Mouse (Mus musculus) cerebellum, adult 11 months (tissue): Measurements from ENCODE around the gene Sash3.

ENCODE experiments used
- DNase-seq: peaks from one replicate; pipeline ENCODE4 v3.0.0; 2022

The Sash3 gene

DNA sequence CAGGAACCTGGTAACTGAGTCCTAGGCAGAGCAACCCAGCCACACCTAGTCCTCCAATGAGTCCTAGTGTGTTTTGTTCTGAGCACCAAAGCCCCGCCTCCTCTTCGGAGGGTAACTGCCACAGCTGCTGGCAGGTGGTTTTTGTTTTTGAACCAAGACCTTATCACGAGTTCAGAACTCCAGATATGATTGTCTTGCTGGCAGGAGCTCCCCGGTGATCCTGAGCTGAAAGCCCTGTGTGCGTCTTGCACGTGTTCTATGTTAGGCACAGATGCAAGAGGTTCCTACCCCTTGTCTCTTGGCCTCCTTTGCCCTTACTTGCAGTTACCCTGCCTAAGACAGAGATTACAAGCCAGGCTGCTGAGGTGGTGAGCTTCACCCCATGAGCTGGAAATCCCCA is 4.8 kb upstream of the Sash3 start:
- DNase-seq: no peak

DNA sequence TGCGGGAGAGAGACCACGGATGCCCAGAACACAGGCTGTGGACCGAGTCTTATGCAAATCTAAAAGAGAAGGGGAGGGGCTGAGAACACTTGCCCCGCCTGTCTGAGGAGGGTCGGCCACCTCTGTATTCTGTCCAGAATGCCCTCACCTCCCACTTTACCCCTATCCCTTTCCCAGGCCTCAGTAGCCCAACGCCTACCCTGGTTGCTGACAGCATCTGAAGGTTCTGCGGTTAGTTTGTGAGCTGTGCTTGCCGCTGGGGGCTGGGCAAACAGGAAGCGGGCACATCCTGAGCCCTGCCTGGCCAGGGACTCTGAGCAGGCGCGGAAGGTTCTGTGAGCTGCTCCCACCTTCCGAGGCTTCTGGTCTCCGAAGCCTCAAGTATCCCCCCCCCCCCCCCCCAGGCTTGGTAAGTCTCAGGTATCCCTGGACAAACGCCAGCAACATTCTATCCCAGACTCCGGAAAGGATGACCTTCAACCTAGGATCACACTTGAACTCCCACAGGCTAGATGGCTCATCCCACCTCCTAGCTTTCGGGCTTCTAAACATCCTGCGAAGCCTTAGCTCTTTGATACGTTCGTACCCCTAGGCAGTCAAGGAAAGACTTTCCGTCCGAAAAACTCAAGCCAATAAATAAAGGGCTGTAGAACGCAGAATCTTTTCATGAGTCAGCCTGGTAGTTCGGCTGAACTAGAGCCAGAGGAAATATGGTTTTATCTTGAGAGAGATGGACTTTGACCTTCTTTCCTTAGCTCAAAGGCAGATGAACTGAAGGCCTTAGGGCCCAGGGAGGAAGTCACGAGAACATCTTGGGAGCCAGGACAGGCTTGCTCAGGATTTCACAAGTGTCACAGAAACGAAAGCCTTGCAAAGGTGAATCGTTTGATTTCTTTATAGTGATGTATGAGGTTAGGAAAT is 2.6 kb upstream of the Sash3 start:
- DNase-seq: no peak

DNA sequence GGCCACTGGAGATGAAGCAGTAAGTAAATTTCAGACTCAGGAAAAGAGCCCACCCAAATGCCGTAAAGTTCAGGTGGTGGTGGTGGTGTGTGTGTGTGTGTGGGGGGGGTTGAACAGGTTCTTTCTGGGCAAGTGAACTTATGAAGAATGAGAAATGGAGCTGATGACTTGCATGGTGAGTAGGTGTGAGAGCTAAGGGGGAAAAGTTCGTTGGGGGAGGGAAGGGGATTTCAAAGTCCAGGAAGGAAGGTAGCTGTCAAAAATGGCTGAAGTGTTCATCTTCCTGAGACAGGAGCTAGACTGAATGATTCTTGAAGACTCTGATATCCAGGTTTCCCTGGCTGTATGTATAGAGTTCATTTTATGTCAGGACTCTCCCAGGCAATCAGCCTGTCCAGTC is 990 bp downstream of the Sash3 start:
- no peak for DNase-seq

DNA sequence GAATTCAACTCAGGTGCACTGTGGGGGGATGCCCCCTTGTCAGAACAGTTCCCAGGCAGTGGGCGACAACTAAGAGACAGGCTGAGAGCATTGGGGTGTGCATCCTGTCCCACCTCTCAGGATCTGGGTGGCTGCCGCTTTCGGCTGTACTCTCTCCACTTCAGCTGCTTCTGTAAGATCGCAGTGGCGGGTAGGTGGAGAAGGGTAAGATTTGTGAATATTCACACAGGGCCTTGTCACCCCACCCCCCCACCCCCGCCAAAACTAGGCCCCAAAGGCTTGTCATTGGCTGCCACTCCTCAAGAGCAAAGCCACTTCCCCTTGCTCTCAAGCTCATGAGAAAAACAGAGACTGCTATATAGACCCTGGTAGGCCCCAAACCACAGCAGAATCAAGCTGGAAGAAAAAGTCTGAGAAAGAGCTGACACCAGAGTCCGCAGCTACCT is 1.5 kb downstream of the Sash3 start:
- no peak for DNase-seq

DNA sequence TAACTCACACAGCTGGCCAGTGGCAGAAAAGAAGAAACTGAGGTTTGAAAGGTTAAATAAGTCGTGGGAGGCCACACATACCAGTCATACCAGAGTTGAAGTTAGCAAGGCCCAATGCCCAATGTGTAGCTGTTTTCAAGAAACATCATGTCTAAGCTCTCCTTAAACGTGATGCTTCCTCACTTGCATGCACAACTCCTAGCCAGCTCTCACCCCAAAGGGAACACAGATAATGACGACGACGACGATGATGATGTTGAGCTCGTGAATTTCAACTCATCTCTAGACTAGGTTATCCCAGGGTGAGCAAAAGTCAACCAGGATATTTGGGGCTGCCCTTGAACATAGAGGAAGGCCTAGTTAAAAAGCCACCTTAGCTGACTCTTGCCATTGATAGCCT is 5.9 kb downstream of the Sash3 start:
- DNase-seq: no peak

DNA sequence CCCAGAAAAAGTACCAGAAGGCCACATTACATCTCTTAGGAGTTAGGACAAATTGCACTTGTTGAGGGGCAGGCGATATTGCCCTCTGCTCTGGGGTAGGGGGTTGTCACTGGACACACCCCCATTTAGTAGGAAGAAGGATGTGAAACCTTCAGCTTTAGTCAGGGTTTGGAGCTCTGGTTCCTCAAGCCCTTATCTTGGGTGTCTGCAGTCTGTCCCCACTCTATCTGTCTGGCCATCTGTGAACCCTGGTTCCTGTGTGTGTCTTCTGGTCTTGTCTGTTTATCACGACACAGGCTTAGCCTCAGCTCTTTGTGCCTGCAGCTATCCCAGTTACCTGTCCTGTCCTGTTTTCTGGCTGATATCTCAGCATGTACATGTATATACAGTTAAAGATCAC is 7.2 kb downstream of the Sash3 start:
- no peak for DNase-seq

DNA sequence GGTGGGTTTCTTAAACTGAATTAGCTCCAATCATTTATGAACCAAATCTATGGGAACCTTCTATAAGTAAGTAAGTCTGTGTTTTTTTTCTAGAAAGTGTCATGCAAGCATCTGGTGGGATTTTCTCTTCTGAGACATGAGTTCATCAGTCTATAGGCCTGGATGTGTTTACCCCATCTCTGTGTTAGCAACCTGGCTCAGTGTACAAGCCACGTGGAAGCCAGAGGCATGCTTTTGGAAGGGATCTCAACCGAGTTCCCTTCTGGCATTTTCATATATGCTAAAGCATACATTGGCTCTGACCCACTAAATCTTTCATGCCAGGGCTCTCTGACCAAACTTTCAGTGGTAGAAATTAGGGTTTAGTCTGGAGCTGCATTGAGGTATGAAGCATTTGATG is 7.7 kb downstream of the Sash3 start:
- DNase-seq: no peak

DNA sequence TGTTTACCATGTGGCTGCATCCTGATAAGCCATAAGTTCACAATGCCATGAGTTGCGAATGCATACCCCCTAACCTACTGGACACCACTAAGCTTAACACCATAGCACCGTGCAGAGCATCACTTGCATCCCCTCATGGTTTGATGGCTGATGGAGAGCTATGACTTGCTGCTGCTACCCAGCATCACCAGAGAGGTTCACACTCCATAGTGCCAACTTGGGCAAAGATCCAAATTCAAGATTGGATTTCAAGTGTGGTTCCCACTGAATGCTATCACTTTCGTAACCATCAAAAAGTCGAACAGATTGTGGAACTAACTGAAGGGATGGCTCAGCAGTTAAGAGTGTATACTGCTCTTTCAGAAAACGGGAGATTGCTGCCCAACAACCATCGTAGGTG is 9.3 kb downstream of the Sash3 start:
- no peak for DNase-seq

DNA sequence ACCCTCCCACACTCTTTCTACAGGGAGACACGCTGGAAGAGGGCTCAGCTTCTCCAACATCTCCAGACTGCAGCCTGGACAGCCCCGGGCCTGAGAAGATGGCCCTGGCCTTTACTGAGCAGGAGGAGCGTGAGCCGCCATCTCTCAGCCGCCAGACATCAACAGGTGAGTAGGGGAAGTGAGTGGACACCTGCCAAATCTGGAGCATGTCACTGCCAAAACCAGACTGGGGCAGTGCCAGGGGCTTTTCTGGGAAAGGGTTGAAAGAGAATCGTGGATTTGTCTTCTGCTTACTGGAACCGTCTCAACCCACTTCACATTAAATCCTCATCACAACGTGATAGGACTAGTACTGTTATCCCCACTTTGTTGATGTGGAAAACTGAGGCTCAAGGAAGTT is 11.2 kb downstream of the Sash3 start:
- no peak for DNase-seq

DNA sequence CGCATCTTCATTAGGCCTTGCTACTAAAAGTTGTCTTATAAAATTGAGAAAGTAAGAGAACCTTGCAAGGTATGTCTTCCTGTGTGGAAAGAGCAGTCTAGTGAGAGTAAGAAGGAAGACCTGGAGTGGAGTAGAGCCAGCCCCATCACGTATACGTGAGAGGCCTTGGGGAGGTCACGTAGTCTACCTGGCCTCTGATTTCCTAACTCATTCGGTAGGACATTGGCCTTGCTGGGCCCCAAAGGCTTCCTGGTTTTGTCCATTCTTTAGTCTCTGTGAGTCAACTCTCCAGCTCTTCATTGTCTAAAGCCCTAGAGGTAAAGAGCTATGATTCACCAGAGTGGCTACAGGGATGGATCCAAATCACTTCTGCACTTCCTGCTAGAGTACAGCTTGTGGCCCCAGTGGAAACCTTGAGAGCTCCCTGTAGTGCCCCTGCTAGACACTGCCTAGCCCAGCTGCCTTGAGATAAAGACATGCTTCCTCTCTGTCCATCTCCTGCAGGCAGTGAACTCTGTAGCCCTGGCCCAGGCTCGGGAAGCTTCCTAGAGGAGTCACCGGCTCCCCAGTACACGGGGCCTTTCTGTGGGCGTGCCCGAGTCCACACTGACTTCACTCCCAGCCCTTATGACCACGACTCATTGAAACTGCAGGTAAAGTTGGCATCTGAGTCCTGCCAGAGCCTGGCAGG is 12.1 kb downstream of the Sash3 start:
- DNase-seq: no peak

DNA sequence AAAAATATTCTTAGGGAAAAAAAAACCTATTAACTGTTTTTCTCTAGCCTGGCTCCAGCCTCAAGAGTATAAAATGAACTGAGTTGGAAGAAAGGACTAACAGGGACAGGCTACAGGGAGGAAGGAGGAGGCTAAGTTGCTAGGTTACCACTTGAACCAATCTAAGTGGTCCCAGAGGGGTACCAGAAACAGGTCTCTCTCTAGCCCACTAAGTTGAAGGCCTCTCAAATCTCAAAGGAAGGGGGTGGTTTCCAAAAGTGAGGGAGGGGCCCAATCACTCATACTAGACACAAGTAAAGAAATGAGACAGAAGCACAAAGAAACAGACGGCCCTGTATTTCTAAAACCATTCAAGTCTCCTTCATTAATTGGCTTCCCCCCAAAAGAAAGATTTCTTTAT is 23.7 kb downstream of the Sash3 start:
- DNase-seq: no peak

DNA sequence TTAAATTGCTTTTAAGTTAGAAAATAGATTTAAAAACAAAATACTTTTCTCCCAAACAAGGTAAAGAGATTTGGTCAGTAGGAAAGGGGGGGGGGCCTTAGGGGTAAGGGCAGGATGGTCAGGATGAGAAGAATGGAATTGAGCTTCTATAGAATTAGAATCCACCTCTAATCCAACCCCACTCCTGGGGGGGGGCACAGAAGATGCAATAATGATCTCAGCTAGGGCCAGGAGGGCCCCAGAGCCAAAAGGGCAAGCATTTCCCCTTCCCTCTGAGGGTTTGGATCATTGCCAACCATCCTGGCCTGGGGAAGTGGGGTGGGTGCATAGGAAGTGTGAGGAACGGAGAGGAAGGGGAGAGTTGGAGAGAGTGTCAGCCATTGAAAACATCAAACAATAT is 24.1 kb downstream of the Sash3 start:
- DNase-seq: no peak

DNA sequence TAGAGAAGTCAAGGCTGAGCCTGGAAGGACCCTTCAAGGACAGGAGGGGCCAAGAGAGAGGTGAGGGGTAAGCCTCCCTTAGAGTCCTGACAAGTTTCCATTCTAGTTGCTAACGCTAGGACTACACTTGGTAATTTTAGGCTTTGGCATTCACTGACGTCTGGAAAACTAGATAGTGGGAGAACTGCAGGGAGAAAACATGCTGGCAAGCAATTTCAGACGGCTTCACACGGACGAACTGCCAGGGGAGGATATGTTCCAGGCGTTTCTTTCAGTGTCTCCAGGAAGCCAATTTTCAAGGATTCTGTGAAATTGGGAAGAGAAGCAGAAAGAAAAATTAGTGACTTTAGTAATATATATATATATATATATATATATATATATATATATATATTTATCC is 35.6 kb downstream of the Sash3 start:
- no peak for DNase-seq

DNA sequence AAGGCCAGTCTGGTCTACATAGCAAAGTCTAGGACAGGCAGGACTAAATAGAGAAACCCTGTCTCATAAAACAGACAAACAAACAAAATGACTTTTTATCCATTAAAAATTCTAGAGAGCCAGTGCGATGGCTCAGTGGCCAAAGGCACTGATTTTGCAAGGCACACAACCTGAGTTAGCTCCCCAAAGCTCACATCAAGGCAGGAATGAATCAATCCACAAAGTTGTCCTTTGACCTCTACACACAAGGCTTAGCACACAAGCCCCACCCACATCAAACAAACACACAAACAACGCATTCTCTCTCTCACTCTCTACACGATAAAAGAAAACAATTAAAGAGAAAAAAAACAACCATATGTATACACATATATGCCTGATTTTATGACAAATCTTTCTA is 38.5 kb downstream of the Sash3 start:
- DNase-seq: no peak

DNA sequence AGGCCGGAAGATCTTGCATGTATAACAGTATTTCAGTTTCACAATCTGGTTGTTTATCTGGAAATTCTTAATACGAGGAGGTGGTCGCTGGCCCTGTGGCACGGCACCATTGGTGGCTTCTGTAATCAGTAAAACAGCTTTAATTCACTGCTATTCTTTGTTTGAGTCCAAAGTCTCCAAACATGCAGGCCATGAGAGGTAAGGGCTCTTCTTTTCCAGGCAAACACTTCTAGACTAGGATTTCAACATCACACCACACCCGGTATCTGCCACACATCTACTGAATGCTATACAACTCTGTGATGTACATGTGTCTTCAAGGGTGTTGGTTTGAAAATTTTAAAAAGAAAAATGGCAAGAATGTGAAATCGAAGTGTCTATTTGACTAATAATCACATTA is 45.0 kb downstream of the Sash3 start:
- no peak for DNase-seq

DNA sequence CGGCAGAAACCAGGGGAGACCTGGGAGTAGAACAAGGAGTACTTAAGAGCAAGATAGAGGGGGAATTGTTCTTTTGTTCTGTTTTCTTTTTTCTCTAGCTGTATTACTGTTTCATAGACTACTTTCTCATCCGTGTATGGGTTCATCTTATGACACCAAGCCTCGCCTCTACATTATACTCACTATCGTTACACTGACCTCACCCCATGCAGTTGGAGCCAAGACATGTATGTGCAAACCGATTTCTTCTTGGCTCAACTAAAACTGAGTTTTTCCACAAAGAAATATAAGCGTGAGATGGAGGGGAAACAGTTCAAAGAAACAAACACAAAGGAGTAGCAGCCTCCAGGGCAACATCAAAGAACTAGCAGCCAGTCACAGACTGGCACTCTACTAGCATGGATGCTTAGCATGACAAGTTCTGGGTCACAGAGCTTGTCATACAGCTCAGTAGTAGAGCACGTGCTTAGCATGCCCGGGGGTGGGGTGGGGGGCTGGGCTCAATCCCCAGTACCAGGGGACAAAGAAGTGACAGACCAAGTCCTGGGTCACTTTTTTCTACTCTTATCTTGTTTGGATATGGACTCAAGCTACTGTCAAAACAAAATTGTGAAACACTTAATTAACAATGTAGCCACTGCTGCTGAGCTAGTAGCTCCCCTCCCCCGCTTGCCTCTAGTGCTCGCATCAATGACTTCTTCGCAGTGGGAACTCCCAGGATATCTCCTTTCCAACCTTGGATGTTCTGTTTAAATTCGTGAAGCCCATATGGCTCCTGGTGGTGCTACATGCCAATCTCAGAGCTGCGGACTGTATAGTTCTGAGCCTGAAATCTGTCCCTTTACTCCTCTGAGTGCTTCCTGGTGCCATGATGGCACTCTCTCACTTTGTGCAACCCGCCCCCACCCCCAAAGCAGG is 47.3 kb downstream of the Sash3 start:
- DNase-seq: no peak

DNA sequence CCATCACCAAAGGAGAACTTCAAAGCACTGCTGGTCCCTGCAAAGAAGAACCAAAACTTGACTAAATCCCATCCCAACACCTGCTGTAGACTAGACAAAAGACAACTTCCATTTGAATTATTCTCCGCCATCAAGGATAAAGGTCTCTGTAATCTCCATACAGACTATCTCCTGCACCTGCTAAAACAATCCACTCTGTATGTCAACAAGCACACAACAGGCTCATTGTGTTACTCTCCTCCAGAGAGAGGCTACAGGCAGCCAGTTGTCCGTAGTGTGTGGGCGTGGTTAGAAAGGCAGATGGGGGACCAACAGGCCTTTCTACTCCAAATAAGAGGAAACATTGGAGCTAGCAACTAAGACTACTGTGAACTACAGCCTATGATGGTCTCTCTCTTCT is 51.6 kb downstream of the Sash3 start:
- no peak for DNase-seq

DNA sequence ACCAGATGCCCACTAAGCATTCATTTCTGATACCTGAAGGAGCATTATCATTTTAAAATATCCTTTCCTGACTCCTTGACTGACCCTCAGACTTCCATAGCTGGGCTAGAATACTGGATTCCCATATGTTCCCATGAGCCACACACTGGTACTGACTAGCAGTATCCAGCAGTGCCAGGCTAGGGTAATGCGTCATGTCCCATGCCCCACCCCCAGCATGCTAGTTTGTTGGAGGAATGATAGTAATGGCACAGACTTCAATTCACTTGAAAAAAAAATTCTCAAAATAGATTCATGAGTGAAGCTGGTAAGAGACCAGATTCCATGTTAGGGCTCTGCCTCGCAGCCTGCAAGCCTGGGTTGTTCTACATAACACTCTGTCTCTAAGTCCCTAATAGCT is 52.8 kb downstream of the Sash3 start:
- no peak for DNase-seq

DNA sequence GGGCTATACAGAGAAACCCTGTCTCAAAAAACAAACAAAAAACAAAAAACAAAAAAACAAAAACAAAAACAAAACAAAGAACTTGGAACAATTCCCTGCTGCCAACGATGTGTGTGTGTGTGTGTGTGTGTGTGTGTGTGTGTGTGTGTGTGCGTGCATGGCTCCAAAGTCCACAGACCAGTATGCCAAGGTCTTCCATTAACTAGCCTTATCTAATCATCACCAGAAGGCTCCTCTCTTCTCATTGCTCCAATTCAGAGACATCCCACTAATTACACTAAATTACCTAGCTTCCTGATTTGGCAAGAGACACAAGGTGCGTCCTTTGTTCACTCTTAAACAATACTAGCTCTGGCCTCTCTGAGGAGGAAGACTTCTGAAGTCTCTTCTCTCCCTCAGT is 54.5 kb downstream of the Sash3 start:
- DNase-seq: no peak

DNA sequence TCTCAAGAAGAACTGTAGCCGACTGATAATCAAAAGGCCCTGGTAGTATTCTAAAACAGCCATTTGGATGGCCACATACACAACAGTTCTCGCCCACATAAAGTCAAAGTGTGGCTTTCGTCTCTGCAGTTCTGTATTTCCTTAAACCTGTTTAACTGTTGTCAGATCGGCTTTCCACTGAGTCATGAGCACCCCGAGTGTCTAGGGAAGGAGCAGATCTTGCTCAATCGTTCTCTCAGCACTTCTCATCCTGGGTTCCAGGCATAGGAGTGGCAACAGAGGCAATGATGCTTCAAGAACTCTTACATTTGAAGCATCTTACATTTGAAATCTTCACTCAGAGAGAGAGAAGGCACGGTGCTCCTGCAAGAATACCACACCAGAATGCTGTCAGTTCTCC is 55.7 kb downstream of the Sash3 start:
- DNase-seq: no peak

DNA sequence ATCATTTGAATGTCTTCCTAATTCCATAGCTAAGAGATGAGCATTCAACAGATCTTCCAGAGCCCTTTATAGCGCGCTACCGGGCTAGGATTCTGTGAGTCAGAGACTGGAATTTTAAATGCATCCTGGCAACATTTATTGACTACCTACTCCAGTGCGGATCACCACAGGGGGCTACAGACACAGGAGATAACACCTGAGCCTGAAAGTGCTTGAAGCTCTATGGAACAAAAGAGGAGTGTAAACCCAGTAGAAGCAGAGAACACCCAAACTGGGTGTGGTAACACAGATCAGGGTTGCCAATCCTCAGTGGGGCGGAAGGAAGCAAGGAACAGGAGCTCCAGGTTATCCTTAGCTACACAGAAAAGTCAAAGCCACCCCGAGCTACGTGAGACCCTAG is 56.2 kb downstream of the Sash3 start:
- DNase-seq: no peak

DNA sequence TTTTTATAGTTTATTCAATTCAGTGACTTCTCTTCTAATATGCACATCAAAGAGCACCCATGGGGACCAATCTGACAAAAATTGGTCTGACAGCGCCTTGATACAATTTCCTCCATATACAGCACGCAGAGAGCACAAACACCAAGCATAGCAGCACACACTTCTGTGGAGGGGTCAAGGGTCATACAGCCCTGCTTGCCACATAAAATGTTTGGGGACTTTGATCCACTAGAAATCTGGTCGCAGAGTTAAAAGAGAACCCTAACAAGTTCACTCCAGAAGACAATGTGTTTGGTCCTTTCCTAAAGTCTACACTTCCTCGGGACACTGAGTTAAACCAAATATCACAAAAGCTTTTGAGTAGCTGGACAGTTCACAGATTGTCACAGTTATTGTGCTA is 56.8 kb downstream of the Sash3 start:
- DNase-seq: no peak

DNA sequence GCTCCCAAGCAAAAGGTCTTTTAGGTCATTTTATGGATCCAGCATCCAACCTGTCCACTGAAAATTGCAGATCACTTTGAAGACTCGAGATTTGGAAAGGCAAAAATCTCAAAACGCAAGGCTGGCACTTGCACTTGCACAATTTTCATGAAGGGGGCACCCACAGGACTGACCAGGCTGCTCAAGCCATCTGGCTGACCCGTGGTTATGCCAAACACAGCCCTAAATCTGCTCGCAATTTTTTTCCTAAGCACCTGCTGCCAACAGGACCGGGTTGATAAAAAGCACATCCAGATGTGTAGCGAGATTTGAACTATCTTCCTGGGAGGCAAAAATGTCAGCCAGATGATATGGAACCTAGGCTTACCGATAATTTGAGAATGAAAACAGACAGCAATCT is 57.5 kb downstream of the Sash3 start:
- peak; percentile 28 for DNase-seq
